17 mouse cellular contexts compared by ENCODE assay signal in genomic region chr4:40785620-40786166, GRCm38 (mm10). TPM values are rescaled to one million over a fixed set of nuclear protein-coding genes. Genes with fewer than 3 reads are reported as not detected.
A peak's percentile ranks its signal among the peaks of the same experiment; 100 is the strongest.
DNase-seq lines count a peak whose midpoint lies in the region; ATAC-seq lines count a peak whose summit lies in the region.
"Had no signal": no experiment of that assay in that cellular context is flagged by ENCODE, and none has a peak within 500 bp of the region (broad histone marks: within the 10 kb centered on the region; RNA-seq: fewer than 3 reads in every experiment).

No protein-coding gene starts in this region.

- no peak for ATAC-seq in CD4-positive, CD25-positive, alpha-beta regulatory T cell, adult 4 months
- ATAC-seq in liver, embryonic 13.5 days (ENCODE audit: low read depth) = peak; percentile 75
- ATAC-seq: forebrain, embryonic 15.5 days; midbrain, embryonic 13.5 days; Patski had no signal

- WGBS in liver, embryonic 13.5 days (ENCODE audit: insufficient replicate concordance) = 49% methylated on average over 9 of the region's 9 CpGs
- WGBS in heart, embryonic 10.5 days = 69% methylated on average over 9 of the region's 9 CpGs

- H3K9me3 ChIP-seq in liver, embryonic 13.5 days (replicated peaks) = no peaks in the 10 kb centered on the region
- H3K9me3 ChIP-seq in heart, embryonic 10.5 days = no peaks in the 10 kb centered on the region
- H3K9me3 ChIP-seq: embryonic facial prominence, embryonic 15.5 days; forebrain, embryonic 15.5 days; heart, embryonic 12.5 days; midbrain, embryonic 13.5 days had no signal

- H3K9ac ChIP-seq in liver, embryonic 13.5 days = no peak overlapping the region
- H3K9ac ChIP-seq: embryonic facial prominence, embryonic 15.5 days; forebrain, embryonic 15.5 days; heart, embryonic 12.5 days; midbrain, embryonic 13.5 days had no signal

- H3K4me2 ChIP-seq in liver, embryonic 13.5 days = no peak overlapping the region
- H3K4me2 ChIP-seq: embryonic facial prominence, embryonic 15.5 days; forebrain, embryonic 15.5 days; heart, embryonic 12.5 days; midbrain, embryonic 13.5 days had no signal

- DNase-seq in CD4-positive, CD25-positive, alpha-beta regulatory T cell, adult 2 months (ENCODE audit: low read depth, low spot score) = peak; percentile 65
- DNase-seq in 416B (ENCODE audit: low read depth) = peak; percentile 29
- peak; percentile 48 for DNase-seq in T-cell, adult 2 months (ENCODE audit: low spot score)
- peak; percentile 46 for DNase-seq in liver, embryonic 13.5 days
- no peak for DNase-seq in layer of hippocampus, adult 9-11 months
- no peak for DNase-seq in embryo, embryonic 10.5 days (ENCODE audit: low spot score)
- no peak for DNase-seq in heart, embryonic 10.5 days (ENCODE audit: low spot score)
- DNase-seq: adrenal gland, postnatal 10 days; kidney, adult 11 months; right cerebral cortex, postnatal 25 days had no signal

- no peaks in the 10 kb centered on the region for H3K36me3 ChIP-seq in liver, embryonic 13.5 days
- H3K36me3 ChIP-seq in heart, embryonic 10.5 days = no peaks in the 10 kb centered on the region
- H3K36me3 ChIP-seq: embryonic facial prominence, embryonic 15.5 days; forebrain, embryonic 15.5 days; heart, embryonic 12.5 days; midbrain, embryonic 13.5 days had no signal

- H3K27ac ChIP-seq in liver, embryonic 13.5 days = no peak overlapping the region
- no peak overlapping the region for H3K27ac ChIP-seq in heart, embryonic 10.5 days
- H3K27ac ChIP-seq: embryonic facial prominence, embryonic 15.5 days; forebrain, embryonic 15.5 days; left cerebral cortex, adult 2 months; midbrain, embryonic 13.5 days had no signal

- H3K27me3 ChIP-seq in liver, embryonic 13.5 days = no peaks in the 10 kb centered on the region
- H3K27me3 ChIP-seq in heart, embryonic 10.5 days (ENCODE audit: insufficient read depth, poor library complexity, severe bottlenecking) = no peaks in the 10 kb centered on the region
- H3K27me3 ChIP-seq: embryonic facial prominence, embryonic 15.5 days; forebrain, embryonic 15.5 days; heart, embryonic 12.5 days; midbrain, embryonic 13.5 days; Patski had no signal

- H3K4me1 ChIP-seq in liver, embryonic 13.5 days (replicated peaks) = peaks cover 28% of the 10 kb centered on the region
- peaks cover 15% of the 10 kb centered on the region for H3K4me1 ChIP-seq in heart, embryonic 10.5 days
- H3K4me1 ChIP-seq: forebrain, embryonic 15.5 days; midbrain, embryonic 13.5 days had no signal

- no peak overlapping the region for H3K4me3 ChIP-seq in liver, embryonic 13.5 days (replicated peaks)
- H3K4me3 ChIP-seq in heart, embryonic 10.5 days = no peak overlapping the region
- H3K4me3 ChIP-seq: embryonic facial prominence, embryonic 15.5 days; forebrain, embryonic 15.5 days; heart, embryonic 12.5 days; left cerebral cortex, adult 2 months; midbrain, embryonic 13.5 days had no signal

RNA-seq across cellular contexts. Expression of gene Smu1, which starts 28.0 kb away (rescaled TPM):
- polyA plus RNA-seq in CD4-positive, CD25-positive, alpha-beta regulatory T cell, adult 4 months (2017; shearing (Covaris generic)) = 100 to 1,000 TPM; 122 to 123 TPM
- polyA plus RNA-seq in liver, embryonic 13.5 days (2015; fragmentation: Nextera tagmentation; extraction: Ambion mirVana) = 96.1 and 106 TPM in 2 replicates
- polyA plus RNA-seq in heart, embryonic 10.5 days (2016; fragmentation: Nextera tagmentation; extraction: Ambion mirVana) = 125 and 158 TPM in 2 replicates

Comparison
In these comparisons a context has a peak if more than half of its experiments do, and no peak if none do; other contexts are left out.
1. DNase-seq: peak in CD4-positive, CD25-positive, alpha-beta regulatory T cell, adult 2 months (single experiment), 416B (single experiment), T-cell, adult 2 months (single experiment) and liver, embryonic 13.5 days (single experiment); none in layer of hippocampus, adult 9-11 months (single experiment), embryo, embryonic 10.5 days (single experiment) and heart, embryonic 10.5 days (single experiment).